Mouse (Mus musculus): ENCODE results near the gene Flii. TPM values are rescaled to one million over a fixed set of nuclear protein-coding genes. Genes with fewer than 3 reads are reported as not detected.

The Flii gene
- polyA plus RNA-seq, 1 experiment from 2014 or later: 74.8 TPM

Small RNAs within 50 kb of the gene (microRNA-seq; reads per million reads assigned to microRNA genes)
- 4.2 reads per million for gene Mir5100 (ENCODE audit: insufficient number of aligned reads)

Other genes starting within 250 kb of the Flii start
- gene Alkbh5, start 190.9 kb downstream of the Flii start, polyA plus RNA-seq (2014; fragmentation: Nextera tagmentation; extraction: Ambion mirVana): 38.0 and 41.2 TPM in 2 replicates
- gene Llgl1, start 27.5 kb downstream of the Flii start, polyA plus RNA-seq (2014; fragmentation: Nextera tagmentation; extraction: Ambion mirVana): 147 and 153 TPM in 2 replicates
- gene Mief2, start 1.1 kb upstream of the Flii start, polyA plus RNA-seq (2014; fragmentation: Nextera tagmentation; extraction: Ambion mirVana): 14.2 and 17.8 TPM in 2 replicates
- gene Top3a, start 50.1 kb upstream of the Flii start, polyA plus RNA-seq (2014; fragmentation: Nextera tagmentation; extraction: Ambion mirVana): 23.8 and 25.9 TPM in 2 replicates
- gene Smcr8, start 50.3 kb upstream of the Flii start, polyA plus RNA-seq (2014; fragmentation: Nextera tagmentation; extraction: Ambion mirVana): 11.0 and 11.6 TPM in 2 replicates
- gene Shmt1, start 84.5 kb upstream of the Flii start, polyA plus RNA-seq (2014; fragmentation: Nextera tagmentation; extraction: Ambion mirVana): 70.5 and 71.7 TPM in 2 replicates
- gene Dhrs7b, start 103.4 kb upstream of the Flii start, polyA plus RNA-seq (2014; fragmentation: Nextera tagmentation; extraction: Ambion mirVana): 26.7 and 30.0 TPM in 2 replicates
- gene Tmem11, start 152.0 kb upstream of the Flii start, polyA plus RNA-seq (2014; fragmentation: Nextera tagmentation; extraction: Ambion mirVana): 59.8 and 70.9 TPM in 2 replicates
- 25.7 and 26.1 TPM in 2 replicates for gene Natd1, start 187.5 kb upstream of the Flii start, polyA plus RNA-seq (2014; fragmentation: Nextera tagmentation; extraction: Ambion mirVana)
- gene Map2k3, start 204.8 kb upstream of the Flii start, polyA plus RNA-seq (2014; fragmentation: Nextera tagmentation; extraction: Ambion mirVana): 47.3 and 51.0 TPM in 2 replicates